Mouse (Mus musculus) olfactory bulb, adult 2 months (tissue): Measurements from ENCODE around the gene Fnbp1.

Experiments
- CTCF ChIP-seq: fragments of 200-500 bp; IDR thresholded peaks from 2 replicates; pipeline ENCODE4 v1.5.1; 2012; ENCODE audit warnings: low read depth, mild to moderate bottlenecking, low read length, moderate library complexity; ENCODE audit not compliant: insufficient read depth
- POLR2A ChIP-seq: fragments of 200-500 bp; IDR thresholded peaks from 2 replicates; pipeline ENCODE4 v1.6.1; 2012; ENCODE audit warnings: mild to moderate bottlenecking, low read depth, low read length, moderate library complexity; ENCODE audit not compliant: insufficient read depth

GRCm38 (mm10) chr2:31069506-31069905 is 72.3 kb downstream of the Fnbp1 start:
- no peak for TF ChIP-seq POLR2A
- TF ChIP-seq CTCF: no peak
